12 mouse cellular contexts compared by ENCODE assay signal in the genomic region with DNA sequence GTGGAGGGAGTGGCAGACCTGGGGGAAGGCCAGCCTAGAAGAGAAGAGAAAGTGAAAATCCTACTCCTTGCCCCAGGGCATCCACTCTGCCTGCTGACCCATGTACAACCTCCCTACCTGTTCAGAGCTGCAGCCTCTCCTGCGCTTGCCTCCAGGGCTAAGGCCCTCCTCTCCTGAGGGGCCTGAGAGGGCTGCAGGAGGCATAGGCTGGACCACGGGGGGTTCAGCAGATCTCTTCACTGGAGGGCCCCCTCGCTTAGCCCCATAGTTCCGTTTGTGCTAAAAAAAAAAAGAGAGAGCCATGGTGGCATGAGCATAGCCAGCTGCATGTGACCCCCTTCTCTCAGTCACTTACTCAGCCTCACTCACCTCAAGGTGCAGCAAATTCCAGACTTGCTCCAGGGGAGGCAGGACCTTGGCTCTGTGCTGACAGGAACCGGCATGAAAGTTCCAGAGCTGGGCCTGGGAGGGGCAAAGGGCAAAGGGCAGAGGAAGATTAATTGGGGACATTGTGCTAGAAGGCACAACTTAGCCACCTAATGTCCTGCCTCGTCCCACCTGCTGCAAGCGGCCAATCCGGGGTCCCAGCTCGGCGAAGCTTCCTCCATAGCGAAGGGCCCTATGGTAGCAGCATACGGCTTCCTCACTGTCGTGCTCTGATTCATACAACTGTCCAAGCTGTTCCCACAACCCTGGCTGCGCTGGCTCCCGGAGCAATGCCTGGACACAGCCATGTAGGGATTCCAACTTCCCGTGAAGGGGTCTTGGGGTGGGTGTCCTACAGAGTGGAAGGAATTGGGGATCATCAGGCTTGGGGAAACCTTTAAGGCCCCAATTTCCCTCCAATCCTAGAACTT. TPM values are rescaled to one million over a fixed set of nuclear protein-coding genes. Genes with fewer than 3 reads are reported as not detected.
DNase-seq lines count a peak whose midpoint lies in the region; ATAC-seq lines count a peak whose summit lies in the region.
"Had no signal": no experiment of that assay in that cellular context is flagged by ENCODE, and none has a peak within 500 bp of the region (broad histone marks: within the 10 kb centered on the region; RNA-seq: fewer than 3 reads in every experiment).

No protein-coding gene starts in this region.

- peaks cover 38% of the 10 kb centered on the region for H3K4me1 ChIP-seq in hindbrain, embryonic 13.5 days (replicated peaks)
- H3K4me1 ChIP-seq in hindbrain, embryonic 16.5 days (ENCODE audit: control insufficient read depth, insufficient read depth, low read depth, low read length) = peaks cover 20% of the 10 kb centered on the region
- peaks cover 26% of the 10 kb centered on the region for H3K4me1 ChIP-seq in midbrain, embryonic 12.5 days
- H3K4me1 ChIP-seq in midbrain, embryonic 15.5 days = peaks cover 39% of the 10 kb centered on the region
- H3K4me1 ChIP-seq in neural tube, embryonic 15.5 days = peaks cover 44% of the 10 kb centered on the region

- H3K27ac ChIP-seq in hindbrain, embryonic 13.5 days = peak overlapping the region; percentile 100; the same call in 1 of the 2 replicates
- no peak overlapping the region; the same call in 1 of the 2 replicates for H3K27ac ChIP-seq in hindbrain, embryonic 16.5 days (ENCODE audit: low read depth, low read length)
- H3K27ac ChIP-seq in midbrain, embryonic 12.5 days (replicated peaks) = no peak overlapping the region
- H3K27ac ChIP-seq in midbrain, embryonic 15.5 days = no peak overlapping the region
- no peak overlapping the region for H3K27ac ChIP-seq in neural tube, embryonic 15.5 days (replicated peaks)
- H3K27ac ChIP-seq: hindbrain, embryonic 14.5 days; macrophage had no signal

- H3K9ac ChIP-seq in hindbrain, embryonic 13.5 days = no peak overlapping the region; the same call in 1 of the 2 replicates
- no peak overlapping the region for H3K9ac ChIP-seq in hindbrain, embryonic 16.5 days (ENCODE audit: low read depth, low read length)
- no peak overlapping the region for H3K9ac ChIP-seq in midbrain, embryonic 12.5 days (replicated peaks)
- no peak overlapping the region for H3K9ac ChIP-seq in midbrain, embryonic 15.5 days
- no peak overlapping the region for H3K9ac ChIP-seq in neural tube, embryonic 15.5 days (replicated peaks)

- no peak overlapping the region for H3K4me3 ChIP-seq in hindbrain, embryonic 13.5 days
- no peak overlapping the region for H3K4me3 ChIP-seq in hindbrain, embryonic 16.5 days (ENCODE audit: low read length)
- no peak overlapping the region for H3K4me3 ChIP-seq in midbrain, embryonic 12.5 days
- H3K4me3 ChIP-seq in midbrain, embryonic 15.5 days = no peak overlapping the region
- H3K4me3 ChIP-seq in neural tube, embryonic 15.5 days (replicated peaks) = peak overlapping the region; percentile 65; the same call in 1 of the 2 replicates

- 93% methylated on average over 16 of the region's 16 CpGs for WGBS in hindbrain, embryonic 13.5 days
- 83% methylated on average over 16 of the region's 16 CpGs for WGBS in hindbrain, embryonic 16.5 days
- WGBS in midbrain, embryonic 12.5 days = 93% methylated on average over 16 of the region's 16 CpGs
- 90% methylated on average over 16 of the region's 16 CpGs for WGBS in midbrain, embryonic 15.5 days
- WGBS in neural tube, embryonic 15.5 days = 91% methylated on average over 16 of the region's 16 CpGs

- DNase-seq in cerebellum, adult 11 months = peak; percentile 34
- DNase-seq in cerebellum, postnatal 4 days (ENCODE audit: low spot score in 2 of 2) = no peak
- DNase-seq in right cerebral cortex, postnatal 25 days = no peak
- DNase-seq: layer of hippocampus, postnatal 36 days had no signal

- no peaks in the 10 kb centered on the region for H3K27me3 ChIP-seq in hindbrain, embryonic 13.5 days
- H3K27me3 ChIP-seq in hindbrain, embryonic 16.5 days (replicated peaks; ENCODE audit: control insufficient read depth, insufficient read depth, low read length) = no peaks in the 10 kb centered on the region
- H3K27me3 ChIP-seq in midbrain, embryonic 12.5 days = no peaks in the 10 kb centered on the region
- H3K27me3 ChIP-seq in midbrain, embryonic 15.5 days (replicated peaks) = no peaks in the 10 kb centered on the region
- no peaks in the 10 kb centered on the region for H3K27me3 ChIP-seq in neural tube, embryonic 15.5 days (replicated peaks)
- H3K27me3 ChIP-seq: embryonic facial prominence, embryonic 15.5 days had no signal

- H3K36me3 ChIP-seq in hindbrain, embryonic 13.5 days = peaks cover 65% of the 10 kb centered on the region
- peaks cover 39% of the 10 kb centered on the region for H3K36me3 ChIP-seq in hindbrain, embryonic 16.5 days (ENCODE audit: control insufficient read depth, insufficient read depth, low read length)
- H3K36me3 ChIP-seq in midbrain, embryonic 12.5 days = peaks cover 63% of the 10 kb centered on the region
- H3K36me3 ChIP-seq in midbrain, embryonic 15.5 days (replicated peaks) = peaks cover 51% of the 10 kb centered on the region
- H3K36me3 ChIP-seq in neural tube, embryonic 15.5 days = peaks cover 58% of the 10 kb centered on the region

- no peaks in the 10 kb centered on the region for H3K9me3 ChIP-seq in hindbrain, embryonic 13.5 days
- H3K9me3 ChIP-seq in hindbrain, embryonic 16.5 days (ENCODE audit: control insufficient read depth, low read length) = no peaks in the 10 kb centered on the region
- no peaks in the 10 kb centered on the region for H3K9me3 ChIP-seq in midbrain, embryonic 12.5 days
- H3K9me3 ChIP-seq in midbrain, embryonic 15.5 days = no peaks in the 10 kb centered on the region
- H3K9me3 ChIP-seq in neural tube, embryonic 15.5 days (replicated peaks) = no peaks in the 10 kb centered on the region
- H3K9me3 ChIP-seq: embryonic facial prominence, embryonic 15.5 days had no signal

- no peak for ATAC-seq in hindbrain, embryonic 13.5 days (ENCODE audit: low FRiP score)
- ATAC-seq in hindbrain, embryonic 16.5 days = no peak
- no peak for ATAC-seq in midbrain, embryonic 12.5 days (ENCODE audit: low FRiP score, low read depth)
- ATAC-seq in midbrain, embryonic 15.5 days (replicated peaks) = no peak
- ATAC-seq in neural tube, embryonic 15.5 days (ENCODE audit: low FRiP score) = no peak

- no peak overlapping the region for H3K4me2 ChIP-seq in hindbrain, embryonic 13.5 days
- no peak overlapping the region for H3K4me2 ChIP-seq in hindbrain, embryonic 16.5 days (ENCODE audit: low read length)
- peak overlapping the region; percentile 98; the same call in 1 of the 2 replicates for H3K4me2 ChIP-seq in midbrain, embryonic 12.5 days (replicated peaks)
- no peak overlapping the region for H3K4me2 ChIP-seq in midbrain, embryonic 15.5 days
- H3K4me2 ChIP-seq in neural tube, embryonic 15.5 days = 0 out of 2 replicates have a peak overlapping the region, but pooled peaks have one; percentile 96

RNA-seq across cellular contexts. Expression of a gene that starts 6.4 kb away (rescaled TPM):
- 50.6 and 51.3 TPM in 2 replicates for polyA plus RNA-seq in hindbrain, embryonic 13.5 days (2015; fragmentation: Nextera tagmentation; extraction: Ambion mirVana)
- 22.9 and 29.0 TPM in 2 replicates for polyA plus RNA-seq in hindbrain, embryonic 16.5 days (2015; fragmentation: Nextera tagmentation; extraction: Ambion mirVana)
- polyA plus RNA-seq in midbrain, embryonic 12.5 days (2016; fragmentation: Nextera tagmentation; extraction: Ambion mirVana) = 48.7 and 50.7 TPM in 2 replicates
- polyA plus RNA-seq in midbrain, embryonic 15.5 days (2015; fragmentation: Nextera tagmentation; extraction: Ambion mirVana) = 41.3 and 45.3 TPM in 2 replicates
- polyA plus RNA-seq in neural tube, embryonic 15.5 days (2015; fragmentation: Nextera tagmentation; extraction: Ambion mirVana) = 29.4 and 32.6 TPM in 2 replicates

RNA-seq across cellular contexts. Expression of a gene that starts 9.1 kb away (rescaled TPM):
- 7.1 and 8.7 TPM in 2 replicates for polyA plus RNA-seq in hindbrain, embryonic 13.5 days (2015; fragmentation: Nextera tagmentation; extraction: Ambion mirVana)
- 8.9 and 9.2 TPM in 2 replicates for polyA plus RNA-seq in hindbrain, embryonic 16.5 days (2015; fragmentation: Nextera tagmentation; extraction: Ambion mirVana)
- 11.4 and 12.1 TPM in 2 replicates for polyA plus RNA-seq in midbrain, embryonic 12.5 days (2016; fragmentation: Nextera tagmentation; extraction: Ambion mirVana)
- 6.5 and 7.0 TPM in 2 replicates for polyA plus RNA-seq in midbrain, embryonic 15.5 days (2015; fragmentation: Nextera tagmentation; extraction: Ambion mirVana)
- 6.2 and 9.1 TPM in 2 replicates for polyA plus RNA-seq in neural tube, embryonic 15.5 days (2015; fragmentation: Nextera tagmentation; extraction: Ambion mirVana)

RNA-seq across cellular contexts. Expression of a gene that starts 11.7 kb away (rescaled TPM):
- polyA plus RNA-seq in hindbrain, embryonic 13.5 days (2015; fragmentation: Nextera tagmentation; extraction: Ambion mirVana) = 34.9 and 35.5 TPM in 2 replicates
- 28.7 and 33.0 TPM in 2 replicates for polyA plus RNA-seq in hindbrain, embryonic 16.5 days (2015; fragmentation: Nextera tagmentation; extraction: Ambion mirVana)
- 52.9 and 53.8 TPM in 2 replicates for polyA plus RNA-seq in midbrain, embryonic 12.5 days (2016; fragmentation: Nextera tagmentation; extraction: Ambion mirVana)
- polyA plus RNA-seq in midbrain, embryonic 15.5 days (2015; fragmentation: Nextera tagmentation; extraction: Ambion mirVana) = 32.7 and 33.5 TPM in 2 replicates
- polyA plus RNA-seq in neural tube, embryonic 15.5 days (2015; fragmentation: Nextera tagmentation; extraction: Ambion mirVana) = 29.7 and 31.5 TPM in 2 replicates

RNA-seq across cellular contexts. Expression of a gene that starts 11.8 kb away (rescaled TPM):
- 103 and 105 TPM in 2 replicates for polyA plus RNA-seq in hindbrain, embryonic 13.5 days (2015; fragmentation: Nextera tagmentation; extraction: Ambion mirVana)
- polyA plus RNA-seq in hindbrain, embryonic 16.5 days (2015; fragmentation: Nextera tagmentation; extraction: Ambion mirVana) = 102 and 130 TPM in 2 replicates
- polyA plus RNA-seq in midbrain, embryonic 12.5 days (2016; fragmentation: Nextera tagmentation; extraction: Ambion mirVana) = 98.9 and 105 TPM in 2 replicates
- 96.8 and 101 TPM in 2 replicates for polyA plus RNA-seq in midbrain, embryonic 15.5 days (2015; fragmentation: Nextera tagmentation; extraction: Ambion mirVana)
- 130 and 132 TPM in 2 replicates for polyA plus RNA-seq in neural tube, embryonic 15.5 days (2015; fragmentation: Nextera tagmentation; extraction: Ambion mirVana)

RNA-seq across cellular contexts. Expression of a gene that starts 37.9 kb away (rescaled TPM):
- polyA plus RNA-seq in hindbrain, embryonic 13.5 days (2015; fragmentation: Nextera tagmentation; extraction: Ambion mirVana) = 92.4 and 93.5 TPM in 2 replicates
- polyA plus RNA-seq in hindbrain, embryonic 16.5 days (2015; fragmentation: Nextera tagmentation; extraction: Ambion mirVana) = 68.0 and 73.2 TPM in 2 replicates
- polyA plus RNA-seq in midbrain, embryonic 12.5 days (2016; fragmentation: Nextera tagmentation; extraction: Ambion mirVana) = 78.7 and 88.5 TPM in 2 replicates
- 98.2 and 102 TPM in 2 replicates for polyA plus RNA-seq in midbrain, embryonic 15.5 days (2015; fragmentation: Nextera tagmentation; extraction: Ambion mirVana)
- polyA plus RNA-seq in neural tube, embryonic 15.5 days (2015; fragmentation: Nextera tagmentation; extraction: Ambion mirVana) = 70.6 and 76.1 TPM in 2 replicates

Comparison
In these comparisons a context has a peak if more than half of its experiments do, and no peak if none do; other contexts are left out.
1. H3K4me2 ChIP-seq: peak in midbrain, embryonic 12.5 days (single experiment) and neural tube, embryonic 15.5 days (single experiment); none in hindbrain, embryonic 13.5 days (single experiment), hindbrain, embryonic 16.5 days (single experiment) and midbrain, embryonic 15.5 days (single experiment).